Mouse (Mus musculus) kidney, postnatal 4 days (tissue): ENCODE measurements around the gene Ctnnd2.
A peak's percentile ranks its signal among the peaks of the same experiment; 100 is the strongest.

ENCODE experiments used
- DNase-seq, 2 experiments: peaks; one replicate each; pipeline ENCODE4 v3.0.0; 2021; ENCODE audit warnings: mixed read lengths in 2 of 2

The Ctnnd2 gene

GRCm38 (mm10) chr15:30891986-30892385 lies 719.6 kb downstream of the Ctnnd2 start:
- no peak for DNase-seq

GRCm38 (mm10) chr15:30895063-30895462 lies 722.7 kb downstream of the Ctnnd2 start:
- no peak for DNase-seq

GRCm38 (mm10) chr15:30897342-30897741 lies 724.9 kb downstream of the Ctnnd2 start:
- DNase-seq = no peak

GRCm38 (mm10) chr15:30908027-30908426 lies 735.6 kb downstream of the Ctnnd2 start:
- no peak for DNase-seq

- DNase-seq = peak; percentile 56 to 64
Measured at GRCm38 (mm10) chr15:30913360-30913759, 741.0 kb downstream of the Ctnnd2 start.

GRCm38 (mm10) chr15:30925838-30926237 lies 753.4 kb downstream of the Ctnnd2 start:
- DNase-seq = peak; percentile 7 to 19

GRCm38 (mm10) chr15:30927632-30928031 lies 755.2 kb downstream of the Ctnnd2 start:
- peak; percentile 64 to 68 for DNase-seq

GRCm38 (mm10) chr15:30931906-30932305 lies 759.5 kb downstream of the Ctnnd2 start:
- DNase-seq = no peak

- no peak for DNase-seq
Measured at GRCm38 (mm10) chr15:30945863-30946262, 773.5 kb downstream of the Ctnnd2 start.

GRCm38 (mm10) chr15:30958513-30958912 lies 786.1 kb downstream of the Ctnnd2 start:
- DNase-seq = no peak

- DNase-seq = no peak
Measured at GRCm38 (mm10) chr15:30962421-30963160, 790.2 kb downstream of the Ctnnd2 start.

GRCm38 (mm10) chr15:30964046-30964445 lies 791.7 kb downstream of the Ctnnd2 start:
- no peak for DNase-seq

- DNase-seq = no peak
Measured at GRCm38 (mm10) chr15:30964865-30965679, 792.7 kb downstream of the Ctnnd2 start.

- no peak for DNase-seq
Measured at GRCm38 (mm10) chr15:30966826-30967225, 794.4 kb downstream of the Ctnnd2 start.

- no peak for DNase-seq
Measured at GRCm38 (mm10) chr15:30974436-30974835, 802.0 kb downstream of the Ctnnd2 start.

GRCm38 (mm10) chr15:30974991-30975775 lies 802.8 kb downstream of the Ctnnd2 start:
- peak; percentile 24 to 43 for DNase-seq

GRCm38 (mm10) chr15:30977166-30977740 lies 804.9 kb downstream of the Ctnnd2 start:
- DNase-seq = no peak

- DNase-seq = no peak
Measured at GRCm38 (mm10) chr15:30986890-30987289, 814.5 kb downstream of the Ctnnd2 start.

- peak in 1 of 2 experiments; percentile 43 for DNase-seq
Measured at GRCm38 (mm10) chr15:30990421-30991252, 818.2 kb downstream of the Ctnnd2 start.

GRCm38 (mm10) chr15:30992357-30992756 lies 820.0 kb downstream of the Ctnnd2 start:
- DNase-seq = no peak

- no peak for DNase-seq
Measured at GRCm38 (mm10) chr15:30992901-30993300, 820.5 kb downstream of the Ctnnd2 start.

- DNase-seq = no peak
Measured at GRCm38 (mm10) chr15:30995346-30995745, 823.0 kb downstream of the Ctnnd2 start.
